Mouse (Mus musculus): ENCODE data around the gene Zfp451. TPM values are rescaled to one million over a fixed set of nuclear protein-coding genes. Genes with fewer than 3 reads are reported as not detected.

Zfp451 gene
- polyA plus RNA-seq, 1 experiment from 2014 or later, result 51.4 TPM

DNA sequence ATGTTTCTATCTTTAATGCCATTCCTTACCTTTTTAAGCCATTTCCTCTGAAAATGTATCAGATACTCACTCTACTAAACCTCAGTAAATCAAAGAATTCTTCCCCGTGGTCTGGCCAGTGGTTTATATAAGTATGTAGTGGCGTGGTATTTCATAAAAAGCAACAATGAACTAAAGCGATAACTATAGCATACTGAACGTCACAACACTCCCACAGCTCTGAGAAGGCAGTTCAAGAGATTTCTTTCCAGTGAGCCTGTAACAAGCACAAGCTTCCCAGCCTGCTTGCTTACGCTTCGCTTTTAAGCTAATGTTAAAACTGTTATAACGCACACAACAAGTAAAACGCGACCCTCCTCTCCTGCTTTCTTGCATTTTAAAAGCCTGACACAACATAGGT, 42.3 kb downstream of the Zfp451 start:
- Histone ChIP-seq H3K27ac (no peak overlapping the region), H3K9me3 (replicated peaks) (no peaks in the 10 kb centered on the region), H3K4me3 (no peak overlapping the region), H3K27me3 (no peaks in the 10 kb centered on the region), H3K36me3 (peaks cover 49% of the 10 kb centered on the region), H3K9ac (no peak overlapping the region), H3K4me1 (no peaks in the 10 kb centered on the region), H3K4me2 (replicated peaks) (no peak overlapping the region)
- ATAC-seq (ENCODE audit: low FRiP score), result no peak
- 95% methylated on average over 9 of the region's 9 CpGs for WGBS

DNA sequence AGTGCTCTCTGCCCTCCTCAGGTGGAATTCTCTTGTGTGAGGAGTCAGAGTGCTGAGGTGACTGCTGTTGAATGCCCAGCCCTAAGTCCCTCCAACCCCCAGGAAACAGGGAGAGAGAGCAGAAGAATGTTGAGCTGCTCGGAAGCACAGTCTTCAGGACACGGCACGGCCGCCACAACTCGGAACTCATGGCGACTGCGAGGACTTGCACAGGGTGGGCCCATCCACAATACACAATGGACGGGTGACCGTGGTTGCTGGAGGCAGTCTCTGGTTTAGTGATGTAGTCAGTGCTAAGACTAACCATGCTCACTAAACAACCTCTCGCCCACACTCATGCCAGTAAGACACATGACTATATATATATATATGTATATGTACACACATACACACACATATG, 42.8 kb downstream of the Zfp451 start:
- Histone ChIP-seq H3K9ac (no peak overlapping the region), H3K4me2 (replicated peaks) (no peak overlapping the region), H3K9me3 (replicated peaks) (no peaks in the 10 kb centered on the region), H3K36me3 (peaks cover 44% of the 10 kb centered on the region), H3K4me3 (no peak overlapping the region), H3K27ac (no peak overlapping the region), H3K27me3 (no peaks in the 10 kb centered on the region), H3K4me1 (no peaks in the 10 kb centered on the region)
- no peak for ATAC-seq (ENCODE audit: low FRiP score)
- WGBS, result 89% methylated on average over 10 of the region's 10 CpGs

DNA sequence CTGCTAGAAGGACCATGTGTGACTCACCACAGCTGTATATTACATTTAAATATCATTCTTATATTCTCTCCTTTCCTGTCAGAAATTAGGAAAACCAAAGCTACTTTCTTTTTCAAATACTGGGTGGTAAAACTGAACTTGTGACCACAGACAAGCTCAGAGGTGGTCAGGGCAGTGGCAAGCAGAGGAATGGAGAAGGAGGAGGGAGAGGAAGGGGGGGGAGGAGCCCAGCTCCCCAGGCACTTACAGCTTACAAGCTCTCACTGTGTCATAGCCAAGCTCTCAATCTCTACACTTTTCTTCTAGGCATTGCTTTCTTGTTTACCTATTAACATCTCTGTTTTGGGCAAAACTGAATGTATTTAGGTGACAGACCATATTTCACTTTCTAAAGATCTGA, 45.6 kb downstream of the Zfp451 start:
- Histone ChIP-seq H3K9me3 (replicated peaks) (no peaks in the 10 kb centered on the region), H3K27me3 (no peaks in the 10 kb centered on the region), H3K4me3 (no peak overlapping the region), H3K4me2 (replicated peaks) (no peak overlapping the region), H3K36me3 (peaks cover 37% of the 10 kb centered on the region), H3K27ac (no peak overlapping the region), H3K4me1 (no peaks in the 10 kb centered on the region), H3K9ac (no peak overlapping the region)
- ATAC-seq (ENCODE audit: low FRiP score), result no peak

DNA sequence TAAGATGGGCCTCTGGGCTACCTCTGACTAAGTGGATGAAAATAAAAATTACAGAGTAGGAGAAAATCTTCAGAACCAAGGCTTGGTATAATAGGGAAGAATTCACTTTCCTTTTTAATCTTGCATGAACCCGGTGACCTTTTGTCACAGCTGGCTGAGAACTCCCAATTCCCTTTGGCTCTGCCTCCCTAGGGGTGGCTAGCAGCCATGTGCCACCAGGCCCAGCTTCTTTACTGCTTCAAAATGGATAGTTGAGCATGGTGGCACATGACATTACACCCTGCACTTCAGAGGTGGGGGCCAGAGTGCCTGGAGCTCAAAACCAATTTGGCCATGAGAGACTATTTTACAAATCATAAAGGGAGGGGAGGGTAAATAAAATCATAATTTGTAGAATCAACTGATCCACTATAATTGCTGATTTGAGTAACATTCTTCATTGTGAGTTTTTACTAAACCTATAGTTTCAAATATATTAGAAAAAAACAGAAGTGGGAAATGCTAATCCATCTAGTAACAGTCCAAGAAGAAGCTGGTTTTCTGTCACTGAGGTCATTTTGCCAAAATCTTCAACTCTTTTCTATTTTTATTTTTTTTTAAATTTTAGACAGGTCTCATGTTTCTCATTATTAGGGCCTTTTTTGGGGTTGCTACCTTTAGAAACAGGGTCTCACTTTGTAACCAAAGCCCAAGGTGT, 46.2 kb downstream of the Zfp451 start:
- no peak overlapping the region for H3K27ac ChIP-seq
- no peaks in the 10 kb centered on the region for H3K9me3 ChIP-seq (replicated peaks)
- H3K4me1 ChIP-seq, result no peaks in the 10 kb centered on the region
- H3K4me2 ChIP-seq (replicated peaks), result no peak overlapping the region
- no peaks in the 10 kb centered on the region for H3K27me3 ChIP-seq
- H3K36me3 ChIP-seq, result peaks cover 37% of the 10 kb centered on the region
- no peak overlapping the region for H3K4me3 ChIP-seq
- H3K9ac ChIP-seq, result no peak overlapping the region
- WGBS, result 75% methylated on average over 1 of the region's 1 CpGs
- no peak for ATAC-seq (ENCODE audit: low FRiP score)

DNA sequence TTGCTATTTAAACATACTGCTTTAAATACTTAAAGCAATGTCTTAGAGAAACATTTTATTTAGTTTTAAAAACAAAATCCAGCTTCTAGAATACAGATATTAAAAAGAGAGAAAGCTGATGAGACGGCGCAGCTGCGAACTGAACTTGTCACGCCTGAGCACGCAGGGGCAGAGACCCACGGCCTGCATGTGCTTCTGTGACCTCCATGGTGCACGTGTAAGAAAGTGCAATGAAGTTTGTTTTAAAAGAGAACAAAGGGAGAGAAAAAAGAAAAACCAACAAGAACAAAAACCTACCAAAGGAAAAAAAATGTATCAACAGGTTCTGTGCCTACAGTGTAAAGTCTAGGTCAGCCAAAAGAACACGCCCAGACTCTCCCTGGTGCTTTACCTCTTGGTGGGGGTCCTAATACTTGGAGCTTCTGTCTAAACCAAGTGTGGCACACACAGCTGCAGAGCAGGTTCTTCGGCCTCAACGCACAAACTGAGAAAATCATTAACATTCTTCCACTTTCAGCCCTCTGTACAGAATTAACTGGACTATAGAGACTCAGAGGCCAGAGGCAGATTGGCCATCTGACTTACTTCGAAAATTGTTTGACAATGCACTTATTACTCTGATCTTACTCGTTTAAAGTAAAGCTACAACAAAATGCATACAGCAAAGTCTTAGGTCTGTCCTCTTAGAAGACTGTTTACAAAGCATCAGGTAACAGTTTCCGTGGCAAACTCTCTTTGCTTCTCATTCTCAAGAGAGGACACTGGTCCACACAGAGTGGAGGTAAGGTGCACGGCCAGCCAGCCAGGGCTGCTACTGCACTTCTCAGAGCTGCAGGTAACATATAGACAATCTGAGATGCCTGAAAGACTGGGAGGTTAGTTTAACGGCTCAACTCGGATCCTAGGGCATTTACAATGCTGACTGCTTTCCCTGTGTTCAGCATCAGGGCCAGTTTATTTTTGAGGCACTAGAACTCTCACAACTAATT, 47.6 kb downstream of the Zfp451 start:
- H3K4me3 ChIP-seq, result no peak overlapping the region
- H3K4me1 ChIP-seq, result no peaks in the 10 kb centered on the region
- no peak overlapping the region for H3K4me2 ChIP-seq (replicated peaks)
- no peak overlapping the region for H3K9ac ChIP-seq
- H3K27ac ChIP-seq, result no peak overlapping the region
- H3K36me3 ChIP-seq, result peaks cover 32% of the 10 kb centered on the region
- 72% methylated on average over 16 of the region's 16 CpGs for WGBS
- no peaks in the 10 kb centered on the region for H3K27me3 ChIP-seq
- no peak for ATAC-seq (ENCODE audit: low FRiP score)
- no peaks in the 10 kb centered on the region for H3K9me3 ChIP-seq (replicated peaks)

DNA sequence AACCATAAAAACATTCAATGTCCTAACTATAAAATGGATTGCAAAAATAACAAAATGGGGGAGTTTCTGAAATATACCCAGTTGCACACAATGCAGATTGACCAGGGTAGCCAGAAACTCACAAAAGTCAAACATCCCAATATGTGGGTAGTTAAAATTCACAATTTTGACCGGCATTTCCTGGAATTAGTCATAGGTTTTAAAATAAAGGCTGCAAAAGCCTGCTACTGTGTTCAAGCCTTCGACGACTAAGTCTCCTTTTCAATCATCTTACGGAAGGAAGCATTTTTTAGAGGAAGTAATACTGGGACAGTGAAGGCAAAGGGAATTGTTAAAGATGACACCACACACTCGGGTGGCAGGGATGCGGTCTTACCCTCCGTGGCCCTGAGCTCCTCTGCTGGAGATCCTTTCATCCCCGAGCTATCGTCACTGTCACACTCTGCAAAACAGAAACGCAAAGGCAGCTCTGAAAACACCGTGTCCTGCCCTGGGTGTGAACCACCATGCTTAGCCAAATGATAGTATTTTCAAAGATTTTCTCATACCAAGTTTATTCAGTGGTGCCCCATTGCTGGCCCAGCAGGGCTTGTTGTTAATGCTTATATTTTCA, 48.8 kb downstream of the Zfp451 start:
- H3K9me3 ChIP-seq (replicated peaks), result no peaks in the 10 kb centered on the region
- no peak overlapping the region for H3K27ac ChIP-seq
- no peak for ATAC-seq (ENCODE audit: low FRiP score)
- WGBS, result 85% methylated on average over 11 of the region's 11 CpGs
- H3K36me3 ChIP-seq, result peaks cover 25% of the 10 kb centered on the region
- H3K4me1 ChIP-seq, result no peaks in the 10 kb centered on the region
- H3K4me3 ChIP-seq, result no peak overlapping the region
- no peaks in the 10 kb centered on the region for H3K27me3 ChIP-seq
- H3K4me2 ChIP-seq (replicated peaks), result no peak overlapping the region
- H3K9ac ChIP-seq, result no peak overlapping the region

DNA sequence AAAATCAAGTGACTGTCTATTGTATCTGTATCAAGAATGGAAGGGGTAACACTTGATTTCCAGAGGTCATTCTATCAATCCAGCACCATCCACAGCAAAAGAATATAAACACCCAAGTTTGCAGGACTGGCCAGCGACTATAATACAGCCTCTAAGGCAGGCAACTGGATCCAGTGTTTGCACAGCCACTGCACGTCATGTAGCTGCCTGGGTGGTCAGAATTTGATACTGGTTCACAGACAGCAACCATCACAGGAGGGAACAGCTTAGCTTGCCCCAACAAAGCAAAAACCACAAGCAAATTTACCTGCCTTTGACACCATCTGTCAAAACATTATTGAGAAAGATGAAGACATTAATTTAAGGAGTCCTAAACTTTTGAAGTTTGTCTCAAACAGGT, 50.6 kb downstream of the Zfp451 start:
- Histone ChIP-seq H3K4me2 (replicated peaks) (no peak overlapping the region), H3K36me3 (peaks cover 15% of the 10 kb centered on the region), H3K4me3 (no peak overlapping the region), H3K9me3 (replicated peaks) (no peaks in the 10 kb centered on the region), H3K4me1 (no peaks in the 10 kb centered on the region), H3K9ac (no peak overlapping the region), H3K27ac (no peak overlapping the region), H3K27me3 (no peaks in the 10 kb centered on the region)
- no peak for ATAC-seq (ENCODE audit: low FRiP score)
- 61% methylated on average over 2 of the region's 2 CpGs for WGBS

DNA sequence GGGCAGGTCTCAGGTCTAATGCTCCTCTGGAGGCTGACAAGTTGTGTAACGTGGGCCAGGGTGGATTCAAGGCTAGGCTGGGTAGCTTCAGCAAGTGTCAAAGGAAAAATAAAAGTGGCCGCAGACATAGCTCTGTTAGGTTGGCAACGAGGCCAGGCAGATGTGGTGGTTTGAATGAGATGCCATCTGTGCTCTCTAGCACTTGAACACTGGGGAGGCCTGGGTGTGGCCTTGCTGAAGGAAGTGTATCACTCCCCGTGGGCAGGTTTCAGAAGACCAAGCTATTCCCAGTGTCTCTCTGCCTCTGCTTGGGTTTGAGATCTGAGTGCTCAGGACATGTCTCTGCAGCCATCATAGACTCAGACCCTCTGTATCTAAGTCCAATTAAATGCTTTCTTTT, 55.9 kb downstream of the Zfp451 start:
- H3K4me2 ChIP-seq (replicated peaks), result no peak overlapping the region
- H3K4me3 ChIP-seq, result no peak overlapping the region
- H3K9me3 ChIP-seq (replicated peaks), result no peaks in the 10 kb centered on the region
- H3K27ac ChIP-seq, result no peak overlapping the region
- WGBS, result 57% methylated on average over 4 of the region's 4 CpGs
- H3K36me3 ChIP-seq, result peaks cover 9% of the 10 kb centered on the region
- H3K4me1 ChIP-seq, result peaks cover 12% of the 10 kb centered on the region
- no peak for ATAC-seq (ENCODE audit: low FRiP score)
- no peak overlapping the region for H3K9ac ChIP-seq
- no peaks in the 10 kb centered on the region for H3K27me3 ChIP-seq

DNA sequence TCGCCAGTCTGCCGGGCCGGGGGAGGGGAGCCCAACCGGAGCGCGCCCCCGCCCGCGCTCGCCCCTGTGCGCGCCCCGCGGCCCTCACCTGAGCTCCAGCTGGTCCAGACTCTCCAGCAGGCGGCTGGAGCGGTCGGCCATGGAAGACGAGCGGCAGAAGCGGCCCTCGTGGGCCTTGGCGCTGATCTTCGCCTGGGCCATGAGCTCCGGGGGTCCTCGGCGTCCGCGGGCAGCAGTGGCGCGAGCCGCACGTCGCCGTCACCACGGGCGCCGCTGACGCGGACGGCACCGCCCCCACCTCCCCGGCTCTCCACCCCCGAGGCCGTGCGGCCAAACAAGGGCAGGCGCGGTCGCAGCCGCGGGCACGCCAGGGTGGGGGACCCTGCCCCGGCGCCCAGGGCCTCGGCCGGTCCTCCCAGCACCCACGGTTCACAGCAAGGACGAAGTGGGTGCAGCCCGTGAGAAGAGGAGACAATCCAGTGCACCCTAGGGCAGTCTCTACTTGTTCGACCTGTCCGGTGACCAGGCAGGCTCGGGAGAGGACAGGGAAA, 56.8 kb downstream of the Zfp451 start, which contains the start of gene Bag2:
Gene Bag2 (minus strand): TSS at position 305 of the 551 bp plus-strand sequence.
- WGBS, result under 1% methylated on average over 61 of the region's 61 CpGs
- peak within 1 kb of the TSS; percentile 84 for H3K9ac ChIP-seq
- no peaks in the 10 kb centered on the region for H3K27me3 ChIP-seq
- H3K27ac ChIP-seq, result peak within 1 kb of the TSS; percentile 66
- H3K36me3 ChIP-seq, result peaks cover 9% of the 10 kb centered on the region
- H3K9me3 ChIP-seq (replicated peaks), result no peaks in the 10 kb centered on the region
- peak within 1 kb of the TSS; percentile 98 for H3K4me2 ChIP-seq (replicated peaks)
- H3K4me1 ChIP-seq, result peaks cover 12% of the 10 kb centered on the region
- ATAC-seq (ENCODE audit: low FRiP score), result peak; percentile 84
- peak within 1 kb of the TSS; percentile 71 for H3K4me3 ChIP-seq

DNA sequence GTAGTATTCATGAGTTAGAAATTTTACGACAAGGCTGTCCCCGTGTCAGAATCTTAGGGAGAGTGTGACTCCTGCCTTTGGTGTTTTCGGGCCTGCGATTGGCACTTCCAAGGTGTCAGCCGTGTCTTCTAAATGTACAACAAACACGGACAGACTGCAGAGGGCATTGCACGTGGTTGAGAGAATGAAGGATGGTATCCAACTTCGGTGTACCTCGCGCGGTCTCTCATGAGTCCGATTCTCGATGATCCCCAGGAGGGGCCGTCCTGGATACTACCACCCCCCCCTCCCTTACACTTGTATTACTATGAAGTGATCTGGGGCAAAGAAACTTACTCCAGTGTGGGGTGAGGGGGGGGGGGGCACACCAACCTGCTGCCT, 57.4 kb downstream of the Zfp451 start:
- Histone ChIP-seq H3K36me3 (peaks cover 9% of the 10 kb centered on the region), H3K9me3 (replicated peaks) (no peaks in the 10 kb centered on the region), H3K4me3 (peak overlapping the region; percentile 71), H3K4me1 (peaks cover 12% of the 10 kb centered on the region), H3K9ac (peak overlapping the region; percentile 84), H3K27me3 (no peaks in the 10 kb centered on the region), H3K27ac (0 out of 2 replicates have a peak overlapping the region, but pooled peaks have one; percentile 66), H3K4me2 (replicated peaks) (peak overlapping the region; percentile 98)
- peak; percentile 62 for ATAC-seq (ENCODE audit: low FRiP score)
- 8% methylated on average over 14 of the region's 14 CpGs for WGBS

DNA sequence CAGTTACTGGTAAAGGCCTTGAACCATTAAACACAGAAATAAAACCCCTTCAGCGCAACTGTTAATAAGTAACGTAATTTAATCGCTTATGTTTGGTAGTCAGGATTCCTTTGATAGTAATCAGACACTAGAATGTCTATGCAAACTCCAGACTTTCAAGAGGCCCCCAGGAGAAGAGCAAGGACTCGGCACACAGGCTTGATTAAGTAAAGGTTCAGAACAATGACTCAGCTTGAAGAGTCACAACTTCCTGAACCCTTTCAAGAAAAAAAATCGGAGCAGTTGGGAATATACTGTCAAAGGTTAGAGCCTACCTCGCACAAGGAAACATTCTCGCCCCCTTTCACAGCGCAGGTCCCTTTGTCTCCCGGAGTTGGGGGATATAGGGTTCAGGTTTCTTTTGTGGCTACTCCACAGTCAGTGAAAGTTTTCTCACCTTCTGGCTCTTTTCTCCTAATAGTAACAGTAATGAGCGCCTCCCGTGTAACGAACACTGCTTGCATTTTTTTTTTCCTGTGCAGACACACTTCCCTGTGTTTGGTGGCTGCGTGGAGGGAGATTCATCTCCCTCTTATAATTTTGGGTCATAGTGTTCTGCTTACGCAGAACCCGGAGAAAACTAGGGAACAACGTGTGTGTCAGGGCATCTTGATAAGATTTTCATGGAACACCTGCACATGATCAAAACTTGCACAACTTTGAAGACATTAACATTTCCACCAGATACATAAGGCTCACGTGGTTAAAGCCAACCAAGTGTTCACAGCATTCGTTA, 58.0 kb downstream of the Zfp451 start:
- Histone ChIP-seq H3K27ac (no peak overlapping the region), H3K9ac (0 out of 2 replicates have a peak overlapping the region, but pooled peaks have one; percentile 84)
- WGBS, result 36% methylated on average over 18 of the region's 18 CpGs

More for the DNA sequence above, 58.0 kb downstream of the Zfp451 start:
- H3K4me3 ChIP-seq, result peak overlapping the region; percentile 71
- H3K27me3 ChIP-seq, result no peaks in the 10 kb centered on the region
- peak overlapping the region; percentile 98 for H3K4me2 ChIP-seq (replicated peaks)
- H3K4me1 ChIP-seq, result peaks cover 12% of the 10 kb centered on the region
- ATAC-seq (ENCODE audit: low FRiP score), result no peak
- H3K36me3 ChIP-seq, result peaks cover 9% of the 10 kb centered on the region
- no peaks in the 10 kb centered on the region for H3K9me3 ChIP-seq (replicated peaks)
